In genomic region chr11:119086144-119086971, GRCm38 (mm10) we compare ENCODE assay signal across 7 mouse cellular contexts. TPM values are rescaled to one million over a fixed set of nuclear protein-coding genes. Genes with fewer than 3 reads are reported as not detected.
DNase-seq lines count a peak whose midpoint lies in the region; ATAC-seq and TF ChIP-seq lines count a peak whose summit lies in the region.

Cbx4 (minus strand) TSS chr11:119086221.

- H3K4me2 ChIP-seq in intestine, embryonic 16.5 days (ENCODE audit: low read depth, low read length), result peak within 1 kb of the TSS; percentile 86

- peak; percentile 88 for ATAC-seq in intestine, embryonic 16.5 days

- peak; percentile 97 for DNase-seq in adrenal gland, adult 2 months
- DNase-seq in embryo, embryonic 10.5 days (ENCODE audit: low spot score), result peak; percentile 97
- DNase-seq in gastrocnemius, postnatal 4 days (ENCODE audit: low spot score in 2 of 2), result peak; percentile 86 to 92
- DNase-seq in left cerebral cortex, postnatal 36 days (ENCODE audit: low spot score in 2 of 2), result peak; percentile 86 to 91
- DNase-seq in midbrain, embryonic 10.5 days (ENCODE audit: low spot score), result peak; percentile 97

- TF ChIP-seq CTCF in small intestine, adult 2 months (IDR thresholded peaks at IDR 0.05; ENCODE audit: extremely low read depth, insufficient read length, insufficient replicate concordance, low read depth, low read length), result no peak

- intact Hi-C loops in left cerebral cortex, postnatal 36 days (cut with DNase I), result loop anchor here (5.0 kb wide), 1 partner anchor 101 kb away; no protein-coding TSS in a partner anchor

- WGBS in intestine, embryonic 16.5 days, result 2% methylated on average over 65 of the region's 67 CpGs
- under 1% methylated on average over 66 of the region's 67 CpGs for WGBS in midbrain, embryonic 10.5 days
- WGBS in small intestine, adult 2 months, result 2% methylated on average over 67 of the region's 67 CpGs

- H3K27ac ChIP-seq in intestine, embryonic 16.5 days (ENCODE audit: low read length), result peak within 1 kb of the TSS; percentile 98
- H3K27ac ChIP-seq in midbrain, embryonic 10.5 days (replicated peaks), result peak within 1 kb of the TSS; percentile 97
- H3K27ac ChIP-seq in small intestine, adult 2 months (ENCODE audit: insufficient read depth, low read depth, low read length), result peak within 1 kb of the TSS; percentile 83

- peaks cover 78% of the 10 kb centered on the region for H3K4me1 ChIP-seq in intestine, embryonic 16.5 days (ENCODE audit: control insufficient read depth, insufficient read depth, low read length)
- H3K4me1 ChIP-seq in midbrain, embryonic 10.5 days, result peaks cover 97% of the 10 kb centered on the region
- peaks cover 45% of the 10 kb centered on the region for H3K4me1 ChIP-seq in small intestine, adult 2 months (ENCODE audit: control insufficient read depth, insufficient read depth, insufficient read length, low read length)

- H3K27me3 ChIP-seq in intestine, embryonic 16.5 days (replicated peaks; ENCODE audit: control insufficient read depth, insufficient read depth, low read length), result peaks cover 19% of the 10 kb centered on the region
- peaks cover 87% of the 10 kb centered on the region for H3K27me3 ChIP-seq in midbrain, embryonic 10.5 days (ENCODE audit: low read depth, poor library complexity, severe bottlenecking)
- peaks cover 37% of the 10 kb centered on the region for H3K27me3 ChIP-seq in small intestine, adult 2 months (ENCODE audit: control insufficient read depth, insufficient read depth, low read length)

- TF ChIP-seq POLR2A in small intestine, adult 2 months (IDR thresholded peaks at IDR 0.05; ENCODE audit: low read depth, low read length), result peak; percentile 95

- peak within 1 kb of the TSS; percentile 98 for H3K9ac ChIP-seq in intestine, embryonic 16.5 days (ENCODE audit: low read depth, low read length)

- H3K4me3 ChIP-seq in intestine, embryonic 16.5 days (ENCODE audit: low read length), result peak within 1 kb of the TSS; percentile 92
- H3K4me3 ChIP-seq in midbrain, embryonic 10.5 days, result peak within 1 kb of the TSS; percentile 84
- H3K4me3 ChIP-seq in small intestine, adult 2 months (ENCODE audit: low read depth, low read length), result peak within 1 kb of the TSS; percentile 86

- peaks cover 7% of the 10 kb centered on the region for H3K36me3 ChIP-seq in intestine, embryonic 16.5 days (ENCODE audit: control insufficient read depth, insufficient read depth, low read length)
- H3K36me3 ChIP-seq in midbrain, embryonic 10.5 days, result peaks cover 8% of the 10 kb centered on the region
- H3K36me3 ChIP-seq in small intestine, adult 2 months (ENCODE audit: control insufficient read depth, insufficient read depth, low read length), result peaks cover 6% of the 10 kb centered on the region

- H3K9me3 ChIP-seq in intestine, embryonic 16.5 days (ENCODE audit: control insufficient read depth, low read length), result no peaks in the 10 kb centered on the region
- no peaks in the 10 kb centered on the region for H3K9me3 ChIP-seq in midbrain, embryonic 10.5 days (replicated peaks)

RNA-seq across cellular contexts. Expression of gene Cbx4, which starts in this region (rescaled TPM):
- 100 to 1,000 TPM; 144 to 197 TPM for total RNA-seq in adrenal gland, adult 2 months (2021)
- polyA plus RNA-seq in adrenal gland, adult 2 months (2012; rRNA removed), result 89.0 and 127 TPM in 2 replicates
- total RNA-seq in gastrocnemius, postnatal 4 days (2021), result 10 to 100 TPM; 10.4 to 10.7 TPM
- polyA plus RNA-seq in intestine, embryonic 16.5 days (2015; fragmentation: Nextera tagmentation; extraction: Ambion mirVana), result 9.3 and 10.0 TPM in 2 replicates
- total RNA-seq in left cerebral cortex, postnatal 36 days (2021), result 10 to 100 TPM; 60.9 to 68.6 TPM
- 5.1 and 7.1 TPM in 2 replicates for polyA plus RNA-seq in midbrain, embryonic 10.5 days (2016; fragmentation: Nextera tagmentation; extraction: Ambion mirVana)
- 4.2 and 7.6 TPM in 2 replicates for polyA plus RNA-seq in small intestine, adult 2 months (2012; rRNA removed)

Comparison
In these comparisons a context has a peak if more than half of its experiments do, and no peak if none do; other contexts are left out.
1. Peak in every context shown above with its lines: DNase-seq, ATAC-seq, H3K4me3 ChIP-seq and H3K27ac ChIP-seq.
2. RNA of gene Cbx4 (total RNA-seq): 144 to 197 TPM in adrenal gland, adult 2 months and 60.9 to 68.6 TPM in left cerebral cortex, postnatal 36 days; 10.4 to 10.7 TPM in gastrocnemius, postnatal 4 days; every median in the first group is over 4 times any median in the second.